Mouse (Mus musculus) heart, postnatal 25 days (tissue): ENCODE data around the gene Lrp5. TPM values are rescaled to one million over a fixed set of nuclear protein-coding genes. Genes with fewer than 3 reads are reported as not detected.
"Not testable (repeated sequence)": the region's sequence is repeated elsewhere in the genome, so short reads cannot be mapped to it uniquely, and the experiment has no call there.

ENCODE experiments used
- DNase-seq: peaks from one replicate; pipeline ENCODE4 v3.0.0; 2022; ENCODE audit warnings: low spot score
- intact Hi-C: fragments of 180-260 bp; cut with DNase I; formaldehyde crosslinking; loops from one replicate; pipeline ENCODE4 v1.15.1; 2025
- total RNA-seq, 2 experiments: library from RNA; stranded (reverse); gene quantifications; 2 replicates each; pipeline ENCODE4 v1.2.3; 2021

Lrp5 gene
- total RNA-seq, 2 experiments from 2014 or later = 49.8 to 52.1 TPM

GRCm38 (mm10) chr19:3623824-3624223 lies 62.5 kb downstream of the Lrp5 start:
- no peak for DNase-seq
- intact Hi-C loops = loop anchor here (1.0 to 5.0 kb wide), 2 partner anchors 75 to 93 kb away; no protein-coding TSS in a partner anchor

- intact Hi-C loops = loop anchor here (1.0 to 5.0 kb wide), 2 partner anchors 76 to 94 kb away; no protein-coding TSS in a partner anchor
- no peak for DNase-seq
Measured at GRCm38 (mm10) chr19:3623294-3623693, 63.1 kb downstream of the Lrp5 start.

DNA sequence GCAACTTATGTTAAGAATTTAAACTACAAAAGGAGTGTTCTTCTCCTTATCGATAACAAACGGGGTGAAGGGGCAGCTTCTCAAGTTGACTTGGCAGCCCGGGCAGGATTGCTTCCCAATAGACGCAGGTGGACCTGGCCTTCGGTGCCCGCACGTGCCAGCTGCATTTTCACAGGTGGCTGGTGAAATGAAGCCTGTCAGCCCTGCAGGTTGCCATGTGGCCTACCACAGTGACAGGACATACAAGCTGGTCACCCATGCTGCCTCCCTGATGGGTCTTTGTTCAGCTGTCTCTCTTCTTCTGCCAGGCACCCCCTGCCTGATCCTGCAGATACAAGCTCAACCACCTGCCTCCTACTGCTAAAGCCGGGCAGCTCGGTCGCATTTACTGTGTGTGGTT lies 65.5 kb downstream of the Lrp5 start:
- DNase-seq = no peak
- intact Hi-C loops = loop anchor here (5.0 kb wide), 1 partner anchor 96 kb away; no protein-coding TSS in a partner anchor

DNA sequence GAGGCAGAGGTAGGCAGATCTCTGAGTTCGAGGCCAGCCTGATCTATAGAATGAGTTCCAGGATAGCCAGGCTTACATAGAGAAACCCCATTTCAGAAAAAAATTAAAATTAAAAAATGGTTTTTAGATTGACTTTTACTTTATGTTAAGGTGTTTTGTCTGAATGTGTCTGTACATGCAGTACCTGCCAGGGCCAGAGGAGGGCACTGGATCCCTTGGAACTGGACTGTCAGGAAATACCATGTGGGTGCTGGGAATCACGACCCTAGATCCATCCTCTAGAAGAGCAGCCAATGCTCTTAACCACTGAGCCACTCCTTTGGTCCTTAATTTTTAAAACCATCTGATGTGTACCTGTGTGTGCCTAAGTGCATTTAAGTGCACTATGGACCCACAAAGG lies 67.0 kb downstream of the Lrp5 start:
- no peak for DNase-seq
- intact Hi-C loops = no loop called here

GRCm38 (mm10) chr19:3613991-3614390 lies 72.4 kb downstream of the Lrp5 start:
- DNase-seq = no peak
- intact Hi-C loops = no loop called here

DNA sequence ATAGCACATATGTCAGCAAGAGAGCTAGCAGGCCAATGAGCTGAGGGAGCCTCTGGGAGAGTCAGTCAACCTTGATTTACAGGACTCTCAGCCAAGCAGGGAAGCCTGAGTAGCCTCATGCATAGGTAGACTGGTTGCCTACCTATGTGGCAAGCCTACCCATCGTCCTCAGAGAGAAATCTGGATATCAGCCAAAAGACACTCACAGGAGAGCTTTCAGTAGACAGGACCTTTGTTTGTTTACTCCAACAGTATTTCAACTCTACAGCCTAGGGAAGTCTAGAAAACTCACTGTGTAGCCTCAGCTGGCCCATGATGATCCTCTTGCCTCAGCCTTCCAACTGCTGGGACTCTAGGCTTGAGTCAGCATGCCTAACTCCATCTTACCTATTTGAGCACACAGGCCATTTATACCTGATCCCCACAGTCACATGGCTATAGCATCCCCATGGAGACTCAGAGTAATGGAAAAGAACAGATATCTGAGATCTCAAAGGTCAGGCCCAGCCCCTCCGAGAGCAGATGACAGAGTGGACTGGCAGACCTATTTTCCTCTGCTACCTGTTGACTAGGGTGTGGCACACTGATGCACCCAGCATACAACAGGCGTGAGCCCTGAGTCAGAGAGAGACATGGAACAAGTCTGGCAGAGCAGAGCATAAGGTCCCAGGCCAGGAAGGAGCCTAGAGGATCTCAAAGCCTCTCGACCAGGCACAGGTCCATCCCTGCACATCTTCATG lies 73.7 kb downstream of the Lrp5 start:
- no peak for DNase-seq

GRCm38 (mm10) chr19:3611730-3612129 lies 74.6 kb downstream of the Lrp5 start:
- no peak for DNase-seq

More for the DNA sequence above, 73.7 kb downstream of the Lrp5 start:
- intact Hi-C loops = no loop called here

DNA sequence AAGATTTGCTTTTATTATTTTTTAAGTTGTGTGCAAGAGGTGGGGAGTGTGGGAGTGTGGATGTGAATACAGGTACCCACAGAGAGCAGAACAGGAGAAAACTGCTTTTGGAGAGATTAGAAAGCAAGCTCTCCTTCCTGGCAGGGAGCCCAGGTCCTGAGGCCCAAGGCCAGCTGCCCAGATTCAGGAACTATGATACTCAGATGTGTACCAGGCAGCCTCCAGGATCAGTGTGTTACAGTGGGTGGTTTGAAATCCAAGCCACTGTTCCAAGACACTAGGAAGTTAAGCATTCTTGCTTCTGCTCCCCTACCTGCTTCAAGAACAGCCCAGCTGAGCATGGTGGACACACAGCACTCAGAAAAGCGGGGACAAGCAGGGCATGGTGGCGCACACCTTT lies 75.5 kb downstream of the Lrp5 start:
- DNase-seq = no peak
- intact Hi-C loops = no loop called here

More at GRCm38 (mm10) chr19:3611730-3612129, 74.6 kb downstream of the Lrp5 start:
- intact Hi-C loops = no loop called here

DNA sequence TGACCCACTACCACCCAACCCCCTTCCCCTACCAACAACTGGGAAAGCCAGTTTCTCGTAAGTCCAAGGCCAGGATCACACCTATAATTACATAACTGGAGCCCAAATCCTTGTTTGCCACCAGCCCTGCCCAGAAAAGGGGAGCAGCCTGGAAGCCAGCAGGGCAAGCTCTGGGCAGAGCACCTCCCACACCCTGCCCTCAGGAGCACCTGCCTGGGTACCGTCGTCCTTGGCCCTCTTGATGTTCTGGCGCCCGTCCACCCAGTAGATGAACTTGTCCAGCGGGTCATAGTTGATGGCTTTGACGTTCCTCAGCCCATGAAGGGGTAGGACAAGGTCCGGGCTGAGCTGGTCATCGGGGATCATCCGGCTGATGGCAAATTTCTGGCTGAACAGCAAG lies 76.5 kb downstream of the Lrp5 start:
- intact Hi-C loops = no loop called here

GRCm38 (mm10) chr19:3594316-3594715 lies 92.0 kb downstream of the Lrp5 start:
- intact Hi-C loops = no loop called here
- no peak for DNase-seq

More for the DNA sequence above, 76.5 kb downstream of the Lrp5 start:
- no peak for DNase-seq

DNA sequence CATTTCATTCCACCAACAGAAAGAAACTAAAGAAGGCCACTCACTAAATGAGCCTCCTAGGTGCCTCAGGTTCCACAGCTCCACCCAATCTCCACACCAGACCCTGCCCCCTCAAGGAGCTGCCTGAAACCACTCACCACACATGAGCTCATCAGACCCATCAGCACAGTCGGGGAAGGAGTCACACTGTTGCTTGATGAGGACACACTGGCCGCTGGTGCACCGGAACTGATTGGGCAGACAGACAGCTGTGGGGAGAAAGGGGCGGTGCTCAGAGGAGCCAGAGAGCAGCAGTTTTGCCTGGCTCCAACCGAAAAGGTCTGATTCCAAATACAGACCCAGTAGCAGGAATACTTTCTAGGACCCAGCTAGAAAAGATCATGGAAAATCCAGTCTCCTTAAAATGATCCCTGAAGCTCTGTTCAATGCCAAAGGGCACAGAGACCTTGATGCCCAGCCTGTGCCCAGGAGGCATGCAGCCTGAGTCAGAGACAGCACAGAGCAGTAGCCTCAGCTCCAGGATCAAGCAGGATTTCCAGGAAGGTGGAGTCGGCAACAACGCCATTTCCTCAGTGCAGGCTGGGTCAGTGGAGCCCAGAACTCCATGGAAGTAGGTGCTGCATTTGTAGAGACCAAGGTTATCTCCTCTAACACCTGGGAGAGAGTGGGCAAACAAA lies 92.8 kb downstream of the Lrp5 start:
- intact Hi-C loops = no loop called here
- DNase-seq = no peak

DNA sequence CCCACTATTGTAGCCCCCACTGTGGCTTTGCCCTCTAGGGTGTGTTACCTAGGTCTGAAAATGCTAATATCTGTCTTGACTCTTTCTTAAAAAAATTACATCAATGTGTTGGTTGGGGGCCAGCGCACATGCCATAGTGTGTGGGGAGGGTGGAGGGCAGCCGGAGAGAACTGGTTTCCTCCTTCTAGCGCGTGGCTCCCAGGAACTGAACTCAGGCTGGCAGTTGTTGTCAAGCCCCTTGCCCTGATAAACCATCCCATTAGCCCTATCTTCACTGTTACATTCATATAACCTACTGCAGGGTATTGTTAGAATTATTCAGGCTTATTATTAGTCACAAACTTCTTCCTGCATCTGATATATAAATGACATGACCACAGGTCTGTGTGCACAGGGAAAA lies 96.4 kb downstream of the Lrp5 start:
- no peak for DNase-seq
- intact Hi-C loops = loop anchor here (5.0 kb wide), 1 partner anchor 203 kb away; the partner anchor contains the start of gene Tesmin

- intact Hi-C loops = loop anchor here (5.0 kb wide), 1 partner anchor 202 kb away; the partner anchor contains the start of gene Tesmin
- DNase-seq = no peak
Measured at GRCm38 (mm10) chr19:3589547-3589946, 96.8 kb downstream of the Lrp5 start.

GRCm38 (mm10) chr19:3587729-3588128 lies 98.6 kb downstream of the Lrp5 start:
- not testable (repeated sequence) for DNase-seq
- intact Hi-C loops = loop anchor here (5.0 kb wide), 1 partner anchor 200 kb away; the partner anchor contains the start of gene Tesmin

DNA sequence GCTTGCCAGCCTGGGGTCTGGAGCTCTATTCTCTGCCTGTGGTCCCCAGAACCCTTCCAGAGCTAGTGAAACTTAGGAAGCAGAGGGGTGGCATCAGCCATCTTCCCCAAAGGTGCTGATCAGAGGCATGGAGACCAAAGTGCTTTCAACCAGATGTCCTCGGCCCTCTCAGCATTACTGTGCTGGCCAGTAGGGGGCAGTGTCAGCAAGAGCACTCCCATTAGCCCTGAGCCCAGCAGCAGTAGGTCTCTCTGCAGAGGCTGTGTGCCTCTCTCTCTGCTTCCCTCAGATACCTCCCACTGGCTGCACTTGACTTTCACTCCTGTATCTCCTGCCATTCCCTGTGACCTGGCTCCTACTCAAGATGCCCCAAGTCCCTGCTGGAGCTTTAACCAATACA lies 99.8 kb downstream of the Lrp5 start:
- intact Hi-C loops = loop anchor here (5.0 kb wide), 1 partner anchor 199 kb away; the partner anchor contains the start of gene Tesmin
- no peak for DNase-seq

GRCm38 (mm10) chr19:3586026-3586425 lies 100.3 kb downstream of the Lrp5 start:
- no peak for DNase-seq
- intact Hi-C loops = loop anchor here (5.0 kb wide), 1 partner anchor 199 kb away; the partner anchor contains the start of gene Tesmin

DNA sequence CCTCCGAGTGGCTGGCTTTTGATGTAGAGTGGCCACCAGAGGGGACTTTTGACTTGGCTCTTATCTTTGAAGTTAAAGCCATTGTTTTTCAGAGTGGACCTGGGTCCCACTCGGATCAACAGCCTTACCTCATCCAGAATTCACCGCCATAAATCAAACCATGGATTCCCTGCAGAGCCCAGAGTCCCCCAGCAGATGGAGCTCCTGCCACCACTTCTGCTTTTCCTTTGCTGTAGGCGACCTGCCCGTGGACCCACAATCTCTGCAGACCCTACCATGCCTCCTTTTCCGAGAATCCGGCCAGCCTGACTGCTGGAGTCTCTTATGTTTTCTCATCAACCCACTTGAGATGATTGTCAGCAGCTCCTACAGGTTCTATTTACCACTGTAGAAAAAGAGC lies 105.0 kb downstream of the Lrp5 start:
- no peak for DNase-seq
- intact Hi-C loops = no loop called here

GRCm38 (mm10) chr19:3577911-3578290 lies 108.5 kb downstream of the Lrp5 start:
- intact Hi-C loops = no loop called here

DNA sequence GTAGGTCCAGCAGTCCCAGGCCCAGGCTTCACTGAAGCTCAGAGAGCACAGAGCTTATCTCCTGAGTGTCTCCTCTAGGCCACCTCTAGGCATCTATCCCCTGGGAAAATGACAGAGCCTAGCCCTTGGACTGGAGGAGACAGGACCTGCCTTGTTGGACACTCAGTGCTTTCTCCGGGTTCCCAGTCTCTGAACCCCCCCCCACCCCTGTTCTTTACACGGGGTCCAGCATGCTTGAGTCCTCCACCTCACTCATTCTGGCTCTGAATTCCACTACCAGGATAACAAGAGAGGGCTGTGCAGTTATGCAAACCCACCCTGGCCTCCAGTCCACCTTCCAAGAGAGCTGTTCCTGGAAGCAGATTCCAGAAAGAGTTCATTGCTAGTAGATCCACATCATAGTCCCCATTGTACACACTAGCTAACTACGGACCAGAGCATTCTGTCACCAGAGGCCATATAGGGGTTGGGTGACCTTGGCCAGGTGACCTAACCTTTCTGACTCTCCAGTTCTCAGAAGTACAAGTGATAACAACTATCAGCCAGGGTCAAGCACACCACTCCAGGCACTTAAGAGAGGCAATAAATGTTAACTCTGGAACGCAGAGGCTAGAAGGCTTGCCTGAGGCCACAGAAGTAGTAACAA lies 109.0 kb downstream of the Lrp5 start:
- DNase-seq = no peak
- intact Hi-C loops = no loop called here

More at GRCm38 (mm10) chr19:3577911-3578290, 108.5 kb downstream of the Lrp5 start:
- DNase-seq = no peak
